Mouse (Mus musculus) ovary, adult 18-20 months (tissue): ENCODE results near the gene Znrf1.

Source experiments
- DNase-seq: peaks from one replicate; pipeline ENCODE4 v3.0.0; 2022; ENCODE audit warnings: low spot score, mixed read lengths

The Znrf1 gene

GRCm38 (mm10) chr8:111569926-111570325 lies 34.0 kb downstream of the Znrf1 start:
- no peak for DNase-seq

- no peak for DNase-seq
Measured at GRCm38 (mm10) chr8:111570432-111570831, 34.5 kb downstream of the Znrf1 start.

- no peak for DNase-seq
Measured at GRCm38 (mm10) chr8:111571661-111572060, 35.8 kb downstream of the Znrf1 start.

GRCm38 (mm10) chr8:111572431-111572830 lies 36.5 kb downstream of the Znrf1 start:
- DNase-seq: no peak

- DNase-seq: no peak
Measured at GRCm38 (mm10) chr8:111573583-111573982, 37.7 kb downstream of the Znrf1 start.

GRCm38 (mm10) chr8:111574016-111574415 lies 38.1 kb downstream of the Znrf1 start:
- no peak for DNase-seq

- DNase-seq: no peak
Measured at GRCm38 (mm10) chr8:111575492-111575891, 39.6 kb downstream of the Znrf1 start.

GRCm38 (mm10) chr8:111576501-111576900 lies 40.6 kb downstream of the Znrf1 start:
- no peak for DNase-seq

- DNase-seq: no peak
Measured at GRCm38 (mm10) chr8:111577880-111578533, 42.1 kb downstream of the Znrf1 start.

- DNase-seq: no peak
Measured at GRCm38 (mm10) chr8:111579318-111579717, 43.4 kb downstream of the Znrf1 start.

- no peak for DNase-seq
Measured at GRCm38 (mm10) chr8:111580306-111580705, 44.4 kb downstream of the Znrf1 start.

- DNase-seq: no peak
Measured at GRCm38 (mm10) chr8:111582386-111582785, 46.5 kb downstream of the Znrf1 start.

- no peak for DNase-seq
Measured at GRCm38 (mm10) chr8:111584946-111585345, 49.0 kb downstream of the Znrf1 start.

- DNase-seq: no peak
Measured at GRCm38 (mm10) chr8:111587545-111588094, 51.7 kb downstream of the Znrf1 start.

GRCm38 (mm10) chr8:111588336-111588735 lies 52.4 kb downstream of the Znrf1 start:
- DNase-seq: no peak

GRCm38 (mm10) chr8:111590214-111590613 lies 54.3 kb downstream of the Znrf1 start:
- no peak for DNase-seq

- no peak for DNase-seq
Measured at GRCm38 (mm10) chr8:111591176-111591575, 55.3 kb downstream of the Znrf1 start.

- no peak for DNase-seq
Measured at GRCm38 (mm10) chr8:111592390-111592910, 56.6 kb downstream of the Znrf1 start.

- DNase-seq: no peak
Measured at GRCm38 (mm10) chr8:111594044-111594840, 58.3 kb downstream of the Znrf1 start.

GRCm38 (mm10) chr8:111594951-111595350 lies 59.1 kb downstream of the Znrf1 start:
- no peak for DNase-seq

GRCm38 (mm10) chr8:111595712-111596484 lies 60.0 kb downstream of the Znrf1 start:
- no peak for DNase-seq

GRCm38 (mm10) chr8:111596485-111596821 lies 60.6 kb downstream of the Znrf1 start:
- no peak for DNase-seq
